Mouse (Mus musculus) retina, adult 2 months (tissue): ENCODE results near the gene Ptpn11.
"Not testable (repeated sequence)": the region's sequence is repeated elsewhere in the genome, so short reads cannot be mapped to it uniquely, and the experiment has no call there.

ENCODE experiments used
- DNase-seq: peaks from one replicate; pipeline ENCODE4 v3.0.0-alpha.2; 2012; ENCODE audit warnings: low read depth, low spot score

Gene Ptpn11

GRCm38 (mm10) chr5:121190836-121191583, at the start of gene Ptpn11:
Gene Ptpn11, minus strand, starts transcription at chr5:121191397.
- peak; percentile 73 for DNase-seq

GRCm38 (mm10) chr5:121239846-121240245, 48.6 kb upstream of the Ptpn11 start:
- DNase-seq, result no peak

GRCm38 (mm10) chr5:121238208-121238607, 47.0 kb upstream of the Ptpn11 start:
- DNase-seq, result no peak

- no peak for DNase-seq
Measured at GRCm38 (mm10) chr5:121236171-121236570, 45.0 kb upstream of the Ptpn11 start.

GRCm38 (mm10) chr5:121233726-121234125, 42.5 kb upstream of the Ptpn11 start:
- DNase-seq, result no peak

GRCm38 (mm10) chr5:121232789-121233188, 41.6 kb upstream of the Ptpn11 start:
- DNase-seq, result no peak

GRCm38 (mm10) chr5:121230811-121231210, 39.6 kb upstream of the Ptpn11 start:
- DNase-seq, result no peak

GRCm38 (mm10) chr5:121229182-121229581, 38.0 kb upstream of the Ptpn11 start:
- DNase-seq, result no peak

- not testable (repeated sequence) for DNase-seq
Measured at GRCm38 (mm10) chr5:121227330-121227729, 36.1 kb upstream of the Ptpn11 start.

- no peak for DNase-seq
Measured at GRCm38 (mm10) chr5:121226845-121227244, 35.6 kb upstream of the Ptpn11 start.

- no peak for DNase-seq
Measured at GRCm38 (mm10) chr5:121226406-121226805, 35.2 kb upstream of the Ptpn11 start.

GRCm38 (mm10) chr5:121225854-121226253, 34.7 kb upstream of the Ptpn11 start:
- no peak for DNase-seq

- DNase-seq, result no peak
Measured at GRCm38 (mm10) chr5:121224856-121225255, 33.7 kb upstream of the Ptpn11 start.

GRCm38 (mm10) chr5:121224020-121224419, 32.8 kb upstream of the Ptpn11 start:
- not testable (repeated sequence) for DNase-seq

- no peak for DNase-seq
Measured at GRCm38 (mm10) chr5:121221328-121221850, 30.2 kb upstream of the Ptpn11 start.

GRCm38 (mm10) chr5:121220732-121221301, 29.6 kb upstream of the Ptpn11 start:
- no peak for DNase-seq

- peak; percentile 86 for DNase-seq
Measured at GRCm38 (mm10) chr5:121219980-121220731, 29.0 kb upstream of the Ptpn11 start, which contains the start of gene Hectd4. Gene Hectd4, plus strand, starts transcription at chr5:121220219.

- no peak for DNase-seq
Measured at GRCm38 (mm10) chr5:121219190-121219589, 28.0 kb upstream of the Ptpn11 start.

- no peak for DNase-seq
Measured at GRCm38 (mm10) chr5:121217313-121217634, 26.1 kb upstream of the Ptpn11 start.

GRCm38 (mm10) chr5:121216584-121217312, 25.6 kb upstream of the Ptpn11 start:
- not testable (repeated sequence) for DNase-seq

GRCm38 (mm10) chr5:121216126-121216446, 24.9 kb upstream of the Ptpn11 start:
- DNase-seq, result no peak
